Mouse (Mus musculus): Measurements from ENCODE around the gene Dnajc5g. TPM values are rescaled to one million over a fixed set of nuclear protein-coding genes. Genes with fewer than 3 reads are reported as not detected.
A peak's percentile ranks its signal among the peaks of the same experiment; 100 is the strongest.

Dnajc5g gene
- not detected in 2 replicates for polyA plus RNA-seq (2012; ENCODE audit: insufficient read depth, low replicate concordance)

- TF ChIP-seq FLI1 (IDR thresholded peaks at IDR 0.05; ENCODE audit: low read length): no peak
- TF ChIP-seq GATA1 (IDR thresholded peaks at IDR 0.05; ENCODE audit: borderline replicate concordance, low read length): no peak
- H3K9me3 ChIP-seq: no peaks in the 10 kb centered on the region
- 0 out of 2 replicates have a peak, but pooled peaks cover 3% of the 10 kb centered on the region for H3K4me1 ChIP-seq
- peaks cover 60% of the 10 kb centered on the region for H3K27me3 ChIP-seq (replicated peaks)
- H3K4me3 ChIP-seq (replicated peaks): no peak within 1 kb of the TSS
- no peaks in the 10 kb centered on the region for H3K36me3 ChIP-seq (replicated peaks; ENCODE audit: low read length)
Measured at GRCm38 (mm10) chr5:31105814-31106335, at the start of gene Dnajc5g. Gene Dnajc5g, plus strand, starts transcription at chr5:31106285.

- H3K36me3 ChIP-seq (replicated peaks; ENCODE audit: low read length): peaks cover 93% of the 10 kb centered on the region
- no peaks in the 10 kb centered on the region for H3K9me3 ChIP-seq
- no peak overlapping the region for H3K4me3 ChIP-seq (replicated peaks)
- no peaks in the 10 kb centered on the region for H3K4me1 ChIP-seq
- no peaks in the 10 kb centered on the region for H3K27me3 ChIP-seq (replicated peaks)
- no peak for TF ChIP-seq FLI1 (IDR thresholded peaks at IDR 0.05; ENCODE audit: low read length)
- TF ChIP-seq GATA1 (IDR thresholded peaks at IDR 0.05; ENCODE audit: borderline replicate concordance, low read length): no peak
Measured at GRCm38 (mm10) chr5:31069810-31070209, 36.3 kb upstream of the Dnajc5g start.

- Histone ChIP-seq H3K4me3 (replicated peaks) (no peak overlapping the region), H3K9me3 (no peaks in the 10 kb centered on the region), H3K4me1 (no peaks in the 10 kb centered on the region; the same call in 1 of the 2 replicates), H3K36me3 (replicated peaks; ENCODE audit: low read length) (peaks cover 98% of the 10 kb centered on the region), H3K27me3 (replicated peaks) (no peaks in the 10 kb centered on the region)
- TF ChIP-seq GATA1 (IDR thresholded peaks at IDR 0.05; ENCODE audit: borderline replicate concordance, low read length) (no peak), FLI1 (IDR thresholded peaks at IDR 0.05; ENCODE audit: low read length) (no peak)
Measured at GRCm38 (mm10) chr5:31071059-31071458, 35.0 kb upstream of the Dnajc5g start.

DNA sequence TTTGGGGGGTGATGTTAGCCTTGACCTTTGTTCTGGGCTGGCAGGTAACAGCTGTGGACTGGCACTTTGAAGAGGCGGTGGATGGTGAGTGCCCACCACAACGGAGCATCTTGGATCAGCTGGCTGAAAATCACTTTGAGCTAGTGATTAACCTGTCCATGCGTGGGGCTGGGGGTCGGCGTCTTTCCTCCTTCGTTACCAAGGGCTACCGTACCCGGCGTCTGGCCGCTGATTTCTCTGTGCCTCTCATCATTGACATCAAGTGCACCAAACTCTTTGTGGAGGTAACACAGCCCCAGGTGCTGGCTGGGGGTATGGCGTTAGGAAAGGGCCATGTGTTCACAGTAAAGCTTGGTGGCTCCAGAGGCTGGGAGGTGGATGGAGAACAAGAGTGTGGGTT, 34.3 kb upstream of the Dnajc5g start:
- Histone ChIP-seq H3K36me3 (replicated peaks; ENCODE audit: low read length) (peaks cover 98% of the 10 kb centered on the region), H3K4me3 (replicated peaks) (no peak overlapping the region), H3K9me3 (no peaks in the 10 kb centered on the region), H3K27me3 (replicated peaks) (no peaks in the 10 kb centered on the region), H3K4me1 (no peaks in the 10 kb centered on the region; the same call in 1 of the 2 replicates)
- TF ChIP-seq GATA1 (IDR thresholded peaks at IDR 0.05; ENCODE audit: borderline replicate concordance, low read length): no peak
- no peak for TF ChIP-seq FLI1 (IDR thresholded peaks at IDR 0.05; ENCODE audit: low read length)

DNA sequence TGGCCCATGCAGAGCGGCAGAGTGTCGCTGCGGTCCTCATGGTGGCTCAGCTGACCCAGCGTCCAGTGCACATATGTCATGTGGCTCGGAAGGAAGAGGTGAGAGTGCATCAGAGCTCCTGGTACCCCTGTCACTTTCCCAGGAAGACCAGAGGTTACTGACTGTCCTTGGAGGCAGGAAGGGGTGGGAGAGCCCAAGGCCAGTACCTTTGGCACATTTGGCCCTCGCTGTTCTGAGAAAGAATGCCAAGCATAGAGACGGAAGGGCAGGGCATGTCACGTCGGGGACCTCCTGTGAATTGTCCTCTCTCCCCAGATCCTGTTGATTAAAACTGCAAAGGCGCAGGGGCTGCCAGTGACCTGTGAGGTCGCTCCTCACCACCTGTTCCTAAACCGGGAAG, 32.9 kb upstream of the Dnajc5g start:
- H3K4me3 ChIP-seq (replicated peaks): no peak overlapping the region
- H3K36me3 ChIP-seq (replicated peaks; ENCODE audit: low read length): peaks cover 98% of the 10 kb centered on the region
- no peaks in the 10 kb centered on the region for H3K9me3 ChIP-seq
- no peaks in the 10 kb centered on the region; the same call in 1 of the 2 replicates for H3K4me1 ChIP-seq
- no peaks in the 10 kb centered on the region for H3K27me3 ChIP-seq (replicated peaks)
- TF ChIP-seq FLI1 (IDR thresholded peaks at IDR 0.05; ENCODE audit: low read length) (no peak), GATA1 (IDR thresholded peaks at IDR 0.05; ENCODE audit: borderline replicate concordance, low read length) (no peak)

GRCm38 (mm10) chr5:31076346-31076745, 29.7 kb upstream of the Dnajc5g start:
- no peaks in the 10 kb centered on the region for H3K9me3 ChIP-seq
- no peaks in the 10 kb centered on the region; the same call in 1 of the 2 replicates for H3K4me1 ChIP-seq
- no peak for TF ChIP-seq FLI1 (IDR thresholded peaks at IDR 0.05; ENCODE audit: low read length)
- H3K4me3 ChIP-seq (replicated peaks): no peak overlapping the region
- H3K27me3 ChIP-seq (replicated peaks): no peaks in the 10 kb centered on the region
- peaks cover 84% of the 10 kb centered on the region for H3K36me3 ChIP-seq (replicated peaks; ENCODE audit: low read length)

- Histone ChIP-seq H3K4me1 (peaks cover 20% of the 10 kb centered on the region), H3K36me3 (replicated peaks; ENCODE audit: low read length) (peaks cover 47% of the 10 kb centered on the region), H3K27me3 (replicated peaks) (peaks cover 13% of the 10 kb centered on the region), H3K4me3 (replicated peaks) (no peak overlapping the region), H3K9me3 (no peaks in the 10 kb centered on the region)
- TF ChIP-seq FLI1 (IDR thresholded peaks at IDR 0.05; ENCODE audit: low read length) (no peak), GATA1 (IDR thresholded peaks at IDR 0.05; ENCODE audit: borderline replicate concordance, low read length) (no peak)
Measured at GRCm38 (mm10) chr5:31080059-31080794, 25.9 kb upstream of the Dnajc5g start.

DNA sequence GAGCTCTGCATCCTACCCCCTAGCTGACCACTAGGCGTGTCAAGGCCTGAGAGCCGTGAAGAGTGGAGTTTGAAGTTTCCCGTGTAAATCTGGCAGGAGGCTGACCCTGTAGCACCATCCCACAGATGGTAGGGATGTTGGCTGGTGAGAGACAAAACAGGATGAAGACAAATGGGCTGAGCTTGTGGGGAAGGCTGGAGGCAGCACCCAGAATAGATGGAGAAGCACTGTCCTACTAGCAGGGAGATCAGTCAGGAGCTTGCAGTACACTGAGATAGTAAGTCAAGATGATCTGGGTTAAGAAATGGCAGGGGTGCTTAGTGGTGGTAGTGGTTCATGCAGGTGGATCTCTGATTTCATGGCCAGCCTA, 25.3 kb upstream of the Dnajc5g start:
- TF ChIP-seq FLI1 (IDR thresholded peaks at IDR 0.05; ENCODE audit: low read length) (no peak), GATA1 (IDR thresholded peaks at IDR 0.05; ENCODE audit: borderline replicate concordance, low read length) (no peak)
- H3K9me3 ChIP-seq: no peaks in the 10 kb centered on the region
- H3K27me3 ChIP-seq (replicated peaks): peaks cover 15% of the 10 kb centered on the region
- no peak overlapping the region for H3K4me3 ChIP-seq (replicated peaks)
- peaks cover 20% of the 10 kb centered on the region for H3K4me1 ChIP-seq
- H3K36me3 ChIP-seq (replicated peaks; ENCODE audit: low read length): peaks cover 41% of the 10 kb centered on the region

- no peak overlapping the region for H3K4me3 ChIP-seq (replicated peaks)
- TF ChIP-seq GATA1 (IDR thresholded peaks at IDR 0.05; ENCODE audit: borderline replicate concordance, low read length) (no peak), FLI1 (IDR thresholded peaks at IDR 0.05; ENCODE audit: low read length) (no peak)
- H3K4me1 ChIP-seq: peaks cover 23% of the 10 kb centered on the region
Measured at GRCm38 (mm10) chr5:31081386-31081785, 24.7 kb upstream of the Dnajc5g start.

GRCm38 (mm10) chr5:31082355-31082754, 23.7 kb upstream of the Dnajc5g start:
- H3K4me3 ChIP-seq (replicated peaks): peak overlapping the region; percentile 66
- H3K9me3 ChIP-seq: no peaks in the 10 kb centered on the region
- H3K27me3 ChIP-seq (replicated peaks): peaks cover 30% of the 10 kb centered on the region
- H3K4me1 ChIP-seq: peaks cover 27% of the 10 kb centered on the region
- H3K36me3 ChIP-seq (replicated peaks; ENCODE audit: low read length): peaks cover 25% of the 10 kb centered on the region
- TF ChIP-seq GATA1 (IDR thresholded peaks at IDR 0.05; ENCODE audit: borderline replicate concordance, low read length) (no peak), FLI1 (IDR thresholded peaks at IDR 0.05; ENCODE audit: low read length) (no peak)

More at GRCm38 (mm10) chr5:31081386-31081785, 24.7 kb upstream of the Dnajc5g start:
- Histone ChIP-seq H3K36me3 (replicated peaks; ENCODE audit: low read length) (peaks cover 35% of the 10 kb centered on the region), H3K9me3 (no peaks in the 10 kb centered on the region), H3K27me3 (replicated peaks) (peaks cover 21% of the 10 kb centered on the region)

Measured in megakaryocyte, embryonic 14.5 days (primary cell).